Mouse (Mus musculus) left cerebral cortex, postnatal 4 days (tissue): ENCODE results near the gene Adarb2. TPM values are rescaled to one million over a fixed set of nuclear protein-coding genes. Genes with fewer than 3 reads are reported as not detected.

Source experiments
- DNase-seq: peaks from one replicate; pipeline ENCODE4 v3.0.0-alpha.2; 2022
- intact Hi-C: fragments of 180-260 bp; cut with DNase I; formaldehyde crosslinking; loops from one replicate; pipeline ENCODE4 v1.15.1; 2025
- total RNA-seq, 2 experiments: library from RNA; stranded (reverse); gene quantifications; 2 replicates each; pipeline ENCODE4 v1.2.3; 2021

Gene Adarb2
- total RNA-seq, 2 experiments from 2014 or later, result 38.7 to 40.0 TPM

GRCm38 (mm10) chr13:8481347-8481746, 278.7 kb downstream of the Adarb2 start:
- no peak for DNase-seq
- intact Hi-C loops, result no loop called here

DNA sequence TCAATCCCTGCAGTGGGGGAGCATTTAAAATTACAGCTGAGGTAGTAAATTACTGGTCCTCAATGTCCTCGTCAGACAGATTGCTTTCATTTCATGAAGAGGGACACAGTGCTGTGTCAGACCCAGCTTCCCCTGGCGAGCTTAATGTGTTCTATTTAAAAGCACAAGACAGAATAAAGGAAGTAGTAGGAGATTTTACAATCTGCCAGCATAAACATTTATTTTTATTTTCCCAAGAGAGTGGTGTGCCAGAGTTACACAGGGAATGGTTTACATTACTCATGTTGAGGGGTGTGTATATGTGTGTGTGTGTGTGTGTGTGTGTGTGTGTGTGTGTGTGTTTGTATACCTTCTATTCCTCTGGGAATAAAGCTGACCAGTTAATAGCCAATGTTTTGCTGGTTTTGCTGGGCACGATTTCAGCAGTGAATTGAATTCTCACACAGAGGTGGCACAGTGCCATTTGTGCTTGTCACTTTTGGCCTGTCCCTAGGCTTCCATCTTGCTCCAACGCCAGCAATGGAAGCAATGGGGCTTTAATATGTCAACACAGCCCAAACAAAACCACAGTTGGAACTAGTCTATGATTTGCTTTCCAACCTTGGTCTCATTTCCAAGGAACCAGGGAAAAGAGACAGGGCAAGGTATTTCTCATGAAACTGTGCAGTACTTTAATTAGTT, 282.1 kb downstream of the Adarb2 start:
- peak; percentile 86 for DNase-seq
- intact Hi-C loops, result no loop called here

DNA sequence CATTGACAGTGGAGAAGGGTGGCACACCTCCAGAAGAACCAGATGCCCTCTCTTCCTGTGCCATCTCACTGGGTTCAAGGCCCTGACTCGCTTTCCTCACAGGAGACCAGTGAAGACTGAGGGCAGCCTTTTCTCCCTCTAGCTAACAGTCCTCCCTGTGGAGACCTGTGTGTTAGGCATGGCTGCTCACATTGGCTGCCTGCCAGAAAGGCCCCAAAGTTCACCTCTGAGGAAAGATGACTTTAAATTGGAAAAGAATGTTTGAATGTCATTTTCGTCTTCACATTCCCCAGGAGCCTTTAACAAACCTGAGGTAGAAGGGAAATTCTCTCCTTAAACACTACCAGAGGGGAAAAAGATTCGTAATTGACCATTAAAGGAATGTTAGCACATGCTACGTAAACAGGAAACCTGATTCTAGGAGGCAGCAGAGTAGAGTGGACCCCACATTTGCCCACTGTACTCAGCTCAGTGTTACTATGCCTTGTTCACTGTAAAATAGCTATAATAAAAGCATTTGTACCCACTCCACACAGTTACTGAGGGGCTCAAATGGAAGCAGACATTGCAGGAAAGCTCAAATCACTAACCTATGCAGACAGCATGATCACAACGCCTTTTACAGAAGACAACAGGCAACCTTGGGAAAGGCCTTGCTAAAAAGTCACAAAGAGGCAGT, 285.2 kb downstream of the Adarb2 start:
- intact Hi-C loops, result no loop called here
- DNase-seq, result peak; percentile 34

DNA sequence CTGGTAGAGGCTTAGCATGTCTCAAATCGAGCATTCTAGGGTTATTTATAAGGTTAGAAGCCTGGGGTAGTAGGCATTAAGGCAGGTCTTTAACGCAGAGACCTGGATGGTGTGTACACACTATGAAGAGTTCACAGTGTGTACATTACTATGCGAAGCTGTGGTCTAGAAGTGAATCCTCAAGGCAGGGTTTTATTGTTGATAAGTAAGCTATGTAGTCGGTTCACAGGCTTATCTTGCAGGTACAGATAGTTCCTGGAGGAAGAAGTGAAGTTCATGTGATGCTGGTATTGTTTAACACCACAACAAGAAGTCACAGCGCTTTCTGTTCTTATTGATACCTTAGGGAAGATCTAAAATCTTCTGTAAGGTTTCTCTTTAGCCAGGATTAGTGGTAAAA, 290.7 kb downstream of the Adarb2 start:
- no peak for DNase-seq
- intact Hi-C loops, result no loop called here

DNA sequence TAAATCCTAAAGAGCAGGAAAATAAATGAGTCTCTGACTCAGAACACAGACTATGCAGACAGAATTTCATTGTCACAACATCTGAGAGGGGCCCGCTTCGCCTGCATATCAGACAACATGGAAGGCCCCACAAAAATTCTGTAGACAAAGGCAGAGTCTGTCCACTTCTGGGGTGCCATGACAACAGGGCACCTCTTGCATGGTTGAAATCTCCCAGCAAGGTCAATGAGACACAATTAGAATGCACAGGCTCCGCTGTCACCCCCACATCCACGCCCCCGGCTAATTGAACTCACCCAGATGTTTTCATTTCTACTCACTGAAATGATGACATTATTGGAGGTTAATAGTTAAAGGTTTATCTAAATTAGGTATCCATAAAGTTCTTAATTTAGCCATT, 296.9 kb downstream of the Adarb2 start:
- no peak for DNase-seq
- intact Hi-C loops, result no loop called here

GRCm38 (mm10) chr13:8511069-8511817, 308.6 kb downstream of the Adarb2 start:
- intact Hi-C loops, result no loop called here
- DNase-seq, result no peak

DNA sequence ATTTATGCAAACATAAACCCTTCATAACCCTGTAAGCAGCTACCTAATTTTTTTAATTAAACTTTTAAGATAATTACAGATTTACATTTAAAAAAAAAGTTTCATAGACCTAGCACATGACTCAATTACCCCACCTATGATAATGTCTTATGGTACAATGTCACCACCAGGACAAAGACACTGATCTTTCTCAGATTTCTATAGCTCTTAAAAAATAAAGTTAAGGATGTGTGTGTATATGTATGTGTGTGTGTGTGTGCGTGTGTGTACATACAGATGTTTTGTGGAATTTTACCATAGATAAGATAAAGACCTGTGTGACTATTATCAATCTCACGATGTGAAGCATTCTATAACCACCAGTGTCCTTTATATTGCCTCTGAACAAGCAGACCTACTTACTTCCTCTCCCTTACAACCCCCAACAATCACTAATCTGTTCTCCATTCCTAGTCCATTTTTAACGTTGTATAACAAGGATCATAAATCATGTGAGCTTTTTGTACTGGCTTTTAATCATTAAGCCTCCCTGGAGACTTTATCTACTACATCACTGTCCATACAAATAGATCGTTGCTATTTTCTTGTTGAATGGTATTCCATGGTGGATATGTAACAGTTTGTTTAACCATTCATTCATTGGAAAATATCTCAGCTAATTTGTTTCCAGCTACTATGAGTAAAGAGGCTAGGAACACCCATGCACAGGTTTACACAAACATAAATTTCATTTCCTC, 313.5 kb downstream of the Adarb2 start:
- no peak for DNase-seq
- intact Hi-C loops, result no loop called here

DNA sequence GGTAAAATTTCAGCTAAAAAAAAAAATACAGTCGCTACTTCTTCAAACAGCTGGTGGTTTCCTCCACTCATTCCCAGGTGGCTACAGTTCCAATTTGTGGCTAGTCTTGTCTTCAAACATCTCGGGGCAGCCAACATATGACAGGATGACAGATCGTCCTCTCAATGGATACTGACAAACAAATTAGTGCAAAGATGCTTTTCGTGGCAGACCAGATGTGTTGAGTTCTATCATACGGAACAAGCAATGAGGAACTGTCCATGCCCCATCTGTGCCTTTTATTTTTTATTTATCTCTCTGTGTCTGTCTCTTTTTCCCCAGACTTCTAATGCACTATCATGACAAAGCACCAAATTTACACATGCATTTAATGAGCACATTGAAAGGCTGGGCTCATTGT, 316.5 kb downstream of the Adarb2 start:
- intact Hi-C loops, result no loop called here
- DNase-seq, result no peak

- no peak for DNase-seq
- intact Hi-C loops, result no loop called here
Observed at GRCm38 (mm10) chr13:8525748-8526631, 323.3 kb downstream of the Adarb2 start.

- intact Hi-C loops, result no loop called here
- no peak for DNase-seq
Observed at GRCm38 (mm10) chr13:8534265-8535113, 331.8 kb downstream of the Adarb2 start.

- intact Hi-C loops, result no loop called here
- no peak for DNase-seq
Observed at GRCm38 (mm10) chr13:8538481-8538880, 335.8 kb downstream of the Adarb2 start.

GRCm38 (mm10) chr13:8538896-8539295, 336.2 kb downstream of the Adarb2 start:
- intact Hi-C loops, result no loop called here
- DNase-seq, result no peak

GRCm38 (mm10) chr13:8542684-8543083, 340.0 kb downstream of the Adarb2 start:
- DNase-seq, result no peak
- intact Hi-C loops, result no loop called here

DNA sequence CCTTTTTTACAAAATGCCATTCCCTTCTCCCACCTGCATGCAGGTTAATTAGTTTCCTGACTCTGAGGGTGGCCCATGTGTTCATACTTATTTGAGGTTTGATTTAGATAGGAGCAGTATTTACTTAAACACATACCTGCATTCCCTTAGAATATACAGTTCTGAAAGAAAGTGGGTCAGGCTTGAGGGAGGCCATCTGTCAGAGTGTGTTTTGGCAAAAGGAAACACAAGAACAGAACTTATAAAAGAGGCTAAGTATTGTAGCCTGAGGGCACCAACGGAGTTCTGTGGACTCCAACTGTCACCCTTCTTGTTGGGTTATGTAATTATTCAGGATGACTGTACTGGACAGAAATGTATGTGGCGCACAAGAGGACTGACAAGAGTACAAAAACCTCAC, 349.6 kb downstream of the Adarb2 start:
- intact Hi-C loops, result no loop called here
- no peak for DNase-seq

DNA sequence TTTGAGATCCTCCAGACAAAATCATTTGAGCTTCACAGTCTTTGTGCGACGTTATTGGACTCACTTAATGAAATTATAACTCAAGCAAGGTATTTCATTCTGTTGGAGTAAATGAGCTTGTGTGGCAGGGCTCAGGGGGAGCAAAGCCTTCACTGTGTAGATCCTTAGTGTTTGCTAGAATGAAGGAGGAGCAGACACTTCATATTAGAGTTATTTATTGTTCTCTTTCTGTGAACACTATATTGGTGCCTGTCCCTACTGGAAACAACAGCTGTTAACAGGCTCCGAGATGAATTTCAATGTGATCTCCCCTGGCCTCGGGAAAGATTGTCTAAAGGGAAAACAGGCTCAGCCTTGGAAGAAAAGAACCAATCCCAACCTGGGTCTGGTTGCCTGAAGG, 355.1 kb downstream of the Adarb2 start:
- intact Hi-C loops, result no loop called here
- DNase-seq, result no peak

- no peak for DNase-seq
- intact Hi-C loops, result no loop called here
Observed at GRCm38 (mm10) chr13:8560485-8560884, 357.8 kb downstream of the Adarb2 start.

DNA sequence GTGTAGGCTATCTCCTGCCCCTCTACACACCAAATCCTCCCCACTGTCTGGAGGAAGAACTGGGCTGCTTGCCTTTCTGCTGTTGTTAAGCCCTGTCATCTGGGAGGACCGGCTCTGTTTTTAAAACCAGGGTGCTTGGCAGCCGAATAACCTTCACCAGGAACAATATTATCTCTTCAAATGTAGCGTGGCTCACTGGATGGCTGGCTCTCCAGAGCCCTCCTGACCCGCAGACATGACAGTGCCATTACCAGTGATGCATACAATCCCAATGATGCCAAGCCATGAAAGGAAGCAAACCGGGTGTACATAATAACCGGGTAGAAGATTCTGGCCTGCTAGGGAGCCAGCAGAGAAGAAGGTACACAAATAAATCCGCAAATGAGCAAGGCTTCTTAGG, 360.5 kb downstream of the Adarb2 start:
- intact Hi-C loops, result no loop called here
- DNase-seq, result peak; percentile 59

- intact Hi-C loops, result no loop called here
- peak; percentile 59 for DNase-seq
Observed at GRCm38 (mm10) chr13:8567111-8568026, 364.7 kb downstream of the Adarb2 start.
